Mouse (Mus musculus): ENCODE measurements around the gene Serpina3i. TPM values are rescaled to one million over a fixed set of nuclear protein-coding genes. Genes with fewer than 3 reads are reported as not detected.

Serpina3i gene
- polyA plus RNA-seq, 1 experiment from 2014 or later = not detected

Other genes with a start within 250 kb of the Serpina3i start
- not detected in 2 replicates for gene Serpina9, start 249.4 kb upstream of the Serpina3i start, polyA plus RNA-seq (2014; fragmentation: Nextera tagmentation; extraction: Ambion mirVana)
- not detected in 2 replicates for gene Serpina12, start 218.7 kb upstream of the Serpina3i start, polyA plus RNA-seq (2014; fragmentation: Nextera tagmentation; extraction: Ambion mirVana)
- not detected in 2 replicates for gene Serpina5, start 162.0 kb upstream of the Serpina3i start, polyA plus RNA-seq (2014; fragmentation: Nextera tagmentation; extraction: Ambion mirVana)
- gene Serpina3a, start 150.4 kb upstream of the Serpina3i start, polyA plus RNA-seq (2014; fragmentation: Nextera tagmentation; extraction: Ambion mirVana) = not detected in 2 replicates
- not detected in 2 replicates for gene Serpina3b, start 135.1 kb upstream of the Serpina3i start, polyA plus RNA-seq (2014; fragmentation: Nextera tagmentation; extraction: Ambion mirVana)
- not detected in 2 replicates for gene Serpina3c, start 109.3 kb upstream of the Serpina3i start, polyA plus RNA-seq (2014; fragmentation: Nextera tagmentation; extraction: Ambion mirVana)
- gene Serpina3f, start 48.6 kb upstream of the Serpina3i start, polyA plus RNA-seq (2014; fragmentation: Nextera tagmentation; extraction: Ambion mirVana) = not detected in 2 replicates
- 0.33 and 0.35 TPM in 2 replicates for gene Serpina3g, start 26.9 kb upstream of the Serpina3i start, polyA plus RNA-seq (2014; fragmentation: Nextera tagmentation; extraction: Ambion mirVana)
- not detected in 2 replicates for gene Serpina3j, start 51.4 kb downstream of the Serpina3i start, polyA plus RNA-seq (2014; fragmentation: Nextera tagmentation; extraction: Ambion mirVana)
- not detected in 2 replicates for gene Serpina3k, start 75.4 kb downstream of the Serpina3i start, polyA plus RNA-seq (2014; fragmentation: Nextera tagmentation; extraction: Ambion mirVana)
- not detected in 2 replicates for gene Serpina3m, start 75.4 kb downstream of the Serpina3i start, polyA plus RNA-seq (2014; fragmentation: Nextera tagmentation; extraction: Ambion mirVana)
- gene Serpina3n, start 143.6 kb downstream of the Serpina3i start, polyA plus RNA-seq (2014; fragmentation: Nextera tagmentation; extraction: Ambion mirVana) = not detected in 2 replicates
- 24.4 and 33.2 TPM in 2 replicates for gene Gsc, start 210.2 kb downstream of the Serpina3i start, polyA plus RNA-seq (2014; fragmentation: Nextera tagmentation; extraction: Ambion mirVana)

Data from limb, embryonic 11.5 days (tissue).